Mouse (Mus musculus): ENCODE measurements around the gene Macrod2.
"Not testable (repeated sequence)": the region's sequence is repeated elsewhere in the genome, so short reads cannot be mapped to it uniquely, and the experiment has no call there.

Gene Macrod2

DNA sequence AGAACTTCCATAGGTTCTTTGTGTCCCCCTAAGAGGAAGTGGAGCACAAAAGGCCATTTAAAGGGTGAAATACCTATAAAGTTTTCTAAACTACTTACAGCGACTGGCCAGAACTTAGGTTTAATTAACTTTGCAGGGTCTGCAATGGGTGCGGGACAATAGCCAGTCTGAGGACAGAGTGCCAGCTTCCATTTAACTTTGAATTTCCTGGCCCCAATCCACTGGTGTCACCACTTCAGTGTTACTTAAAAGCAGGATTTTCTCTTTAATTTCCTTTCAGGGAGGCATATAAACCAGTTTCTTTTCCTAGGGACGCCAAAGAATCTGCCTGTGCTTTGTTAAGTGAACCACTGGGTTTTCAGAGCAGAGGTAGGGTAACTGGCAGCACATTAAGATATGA lies 303.5 kb downstream of the Macrod2 start:
- DNase-seq (ENCODE audit: low spot score) = no peak

DNA sequence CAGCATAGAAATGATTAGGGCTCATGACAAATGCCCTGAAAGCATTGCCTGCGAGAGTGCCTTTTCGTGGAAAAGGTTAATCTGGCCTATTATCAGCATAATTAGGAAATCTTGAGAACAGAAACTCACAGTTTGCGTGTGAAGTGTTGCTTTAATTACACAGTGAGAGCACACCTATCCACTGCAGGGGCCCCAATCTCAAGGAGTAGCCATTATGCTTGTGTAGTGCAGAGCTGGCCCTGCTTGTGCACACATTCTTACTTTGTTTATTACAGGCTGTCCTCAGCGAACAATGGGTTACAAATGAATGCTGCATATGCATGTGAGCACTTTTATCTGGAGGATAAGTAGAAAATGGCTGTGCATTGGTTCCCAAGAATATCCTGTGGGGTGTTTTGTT lies 308.3 kb downstream of the Macrod2 start:
- no peak for DNase-seq (ENCODE audit: low spot score)

DNA sequence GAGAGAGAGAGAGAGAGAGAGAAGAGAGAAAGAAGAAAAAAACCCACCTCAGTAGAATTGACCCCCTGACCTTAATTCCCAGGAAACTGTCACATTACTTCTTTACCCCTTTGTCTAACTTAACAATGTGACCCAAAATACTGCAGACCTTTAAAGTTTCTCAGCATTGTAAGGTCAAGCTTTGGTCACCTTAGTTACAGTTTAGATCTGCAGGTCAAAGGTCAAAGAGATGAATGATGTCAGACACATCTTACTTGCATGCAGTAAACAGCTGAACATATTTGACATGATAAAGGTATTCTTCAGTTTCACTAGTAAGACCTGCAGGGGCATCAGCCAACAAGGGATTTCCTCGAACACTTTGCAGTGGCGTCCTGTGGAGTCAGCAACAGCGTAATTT lies 309.0 kb downstream of the Macrod2 start:
- no peak for DNase-seq (ENCODE audit: low spot score)

DNA sequence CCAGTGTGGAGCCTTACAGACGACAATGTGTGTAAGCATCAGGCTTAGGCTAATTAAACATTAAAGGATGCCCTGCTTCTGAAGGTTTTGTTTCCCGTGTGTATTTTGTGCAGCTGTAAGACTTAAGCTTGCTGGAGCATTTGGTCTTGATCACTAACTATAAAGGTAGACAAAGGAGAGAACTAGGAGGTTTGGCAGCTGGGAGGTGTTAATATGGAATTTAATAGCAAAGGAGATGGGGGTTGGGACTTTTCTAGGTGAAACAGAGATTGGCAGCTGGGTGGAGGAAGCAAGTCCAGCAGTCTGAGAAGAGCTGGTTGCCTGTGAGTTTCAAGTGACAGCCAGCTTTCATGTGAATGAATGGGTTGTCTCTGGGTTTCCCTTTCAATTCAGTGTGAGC lies 310.2 kb downstream of the Macrod2 start:
- no peak for DNase-seq (ENCODE audit: low spot score)

DNA sequence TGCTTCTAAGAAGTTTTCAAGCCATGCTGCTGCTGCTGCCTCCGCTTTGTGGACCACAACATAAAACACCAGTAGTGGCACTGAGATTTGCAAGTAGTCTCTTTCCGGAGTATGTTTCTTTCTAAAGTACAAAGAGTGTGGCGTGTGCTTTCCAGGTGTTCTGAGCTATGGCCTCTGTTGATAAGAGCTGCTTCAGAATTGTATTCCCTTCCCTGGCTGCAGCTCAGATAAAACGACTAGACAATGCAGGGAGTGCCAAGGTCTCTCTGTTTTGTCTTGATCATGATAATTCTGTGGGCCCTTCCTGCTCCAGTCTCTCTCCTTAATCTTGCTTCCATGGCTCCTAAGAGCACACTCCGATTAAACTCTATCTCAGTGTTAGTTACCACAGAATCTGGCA lies 312.4 kb downstream of the Macrod2 start:
- no peak for DNase-seq (ENCODE audit: low spot score)

DNA sequence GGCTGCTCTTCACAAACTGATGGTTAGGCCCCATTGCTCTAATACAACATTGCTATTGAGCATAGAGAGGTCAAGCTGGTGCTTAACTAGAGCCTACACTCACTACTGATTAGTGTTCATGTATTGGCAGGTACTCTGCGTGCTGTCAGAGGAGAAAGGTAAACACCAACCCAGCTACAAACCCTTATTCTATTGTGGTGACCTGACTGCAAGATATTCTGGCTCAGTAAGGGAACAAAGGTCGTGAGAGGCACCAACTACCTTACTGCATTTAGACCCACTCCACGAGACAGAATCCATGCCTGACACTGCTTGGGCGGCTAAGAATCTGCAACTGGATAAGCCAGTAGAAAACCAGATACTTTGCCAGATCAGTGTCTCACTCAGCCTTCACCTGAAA lies 320.7 kb downstream of the Macrod2 start:
- DNase-seq (ENCODE audit: low spot score) = no peak

DNA sequence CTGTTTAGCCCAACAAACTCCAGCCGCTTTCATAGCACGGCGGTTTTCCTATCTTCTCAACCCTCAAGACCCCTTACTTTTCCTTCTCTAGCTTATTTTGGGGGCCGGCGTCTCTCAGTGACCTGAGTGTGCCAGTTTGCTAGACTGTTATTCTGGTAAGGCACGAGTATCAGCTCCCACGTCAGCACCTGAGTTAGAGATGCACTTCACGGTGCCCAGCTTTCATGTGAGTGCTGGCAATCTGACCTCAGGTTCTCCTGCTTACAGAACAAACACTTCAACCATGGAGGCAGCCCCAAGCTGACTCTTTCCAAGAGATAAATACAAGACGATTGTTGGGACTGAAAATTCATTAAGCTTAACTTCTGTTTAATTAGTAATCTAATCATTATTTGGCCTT lies 322.3 kb downstream of the Macrod2 start:
- DNase-seq (ENCODE audit: low spot score) = no peak

DNA sequence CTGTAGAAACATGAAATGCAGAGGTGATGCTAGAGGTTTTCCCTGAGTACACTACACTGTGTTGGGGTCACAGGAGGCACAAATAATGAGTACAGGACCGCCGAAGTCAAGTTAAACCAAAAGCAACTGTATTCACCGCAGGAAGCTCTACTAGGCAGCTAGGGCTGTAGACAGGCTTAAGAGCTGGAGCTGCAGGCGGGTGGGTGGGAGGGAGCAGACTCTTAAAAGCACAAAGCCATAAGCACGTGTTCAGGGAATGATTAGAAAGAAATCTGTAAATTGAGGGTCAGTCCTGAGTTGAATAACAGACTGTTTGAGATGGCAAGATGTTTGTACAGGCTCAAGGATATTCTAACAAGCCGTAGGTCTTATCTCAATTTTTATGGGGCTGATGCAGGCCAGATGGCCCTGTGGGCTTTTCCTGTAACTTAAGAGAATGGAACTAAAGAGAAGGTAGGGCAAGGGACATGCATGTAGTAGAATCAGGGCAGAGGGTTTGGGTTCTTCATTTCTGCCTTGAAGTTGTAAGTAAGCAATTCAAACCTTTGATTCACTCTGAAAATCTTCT lies 337.6 kb downstream of the Macrod2 start:
- no peak for DNase-seq (ENCODE audit: low spot score)

DNA sequence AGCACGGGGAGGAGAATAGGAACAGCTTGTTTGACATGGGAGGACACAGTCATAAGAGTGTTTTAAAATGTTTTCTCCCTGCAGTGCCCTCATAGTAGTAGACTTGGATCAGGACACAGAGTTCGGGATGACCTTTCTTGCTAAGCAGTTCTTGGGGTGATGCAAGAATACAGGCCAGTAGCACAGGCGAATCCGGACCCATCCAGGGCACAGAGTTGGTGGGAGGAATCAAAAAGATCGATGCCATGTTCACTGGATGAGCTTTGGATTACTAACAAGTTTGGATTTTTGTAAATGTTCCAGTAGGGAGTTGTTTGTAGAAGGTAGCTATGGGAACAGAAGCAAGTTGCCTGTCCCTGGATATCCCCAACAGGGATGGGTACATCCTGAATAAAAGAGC lies 345.4 kb downstream of the Macrod2 start:
- DNase-seq (ENCODE audit: low spot score) = no peak

DNA sequence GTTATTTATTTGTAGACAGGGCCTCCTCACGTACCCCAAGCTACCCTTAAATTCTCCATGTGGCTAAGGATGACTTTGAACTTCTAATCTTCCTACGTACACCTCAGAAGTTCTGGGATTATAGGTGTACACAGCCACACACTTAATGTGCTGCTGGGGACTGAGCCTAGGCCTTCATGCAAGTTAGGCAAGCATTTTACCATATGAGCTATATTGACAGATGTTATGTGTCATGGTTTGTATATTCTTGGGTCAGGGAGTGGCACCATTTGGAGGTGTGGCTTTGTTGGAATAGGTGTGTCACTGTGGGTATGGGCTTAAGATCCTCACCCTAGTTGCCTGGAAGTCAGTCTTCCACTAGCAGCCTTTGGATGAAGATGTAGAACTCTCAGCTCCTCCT lies 347.8 kb downstream of the Macrod2 start:
- not testable (repeated sequence) for DNase-seq (ENCODE audit: low spot score)

DNA sequence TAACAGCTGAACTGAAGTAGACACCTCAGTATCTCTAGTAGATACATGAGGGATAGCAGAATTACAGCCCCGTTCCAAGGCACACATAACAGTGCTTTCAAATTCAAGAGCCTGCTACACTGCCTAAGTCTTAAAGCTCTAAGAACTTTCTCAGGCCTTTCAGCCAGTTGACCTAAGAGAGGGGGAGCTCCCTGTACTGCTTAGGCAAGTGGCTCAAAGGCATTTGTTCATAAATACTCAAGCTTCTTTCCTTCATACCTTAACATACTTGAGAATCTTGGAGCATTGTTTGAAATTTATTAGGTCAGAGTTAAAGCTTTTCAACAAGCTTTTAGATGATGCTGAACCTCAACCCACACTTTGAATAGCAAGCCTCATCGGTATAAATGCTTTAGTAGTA lies 363.8 kb downstream of the Macrod2 start:
- no peak for DNase-seq (ENCODE audit: low spot score)

DNA sequence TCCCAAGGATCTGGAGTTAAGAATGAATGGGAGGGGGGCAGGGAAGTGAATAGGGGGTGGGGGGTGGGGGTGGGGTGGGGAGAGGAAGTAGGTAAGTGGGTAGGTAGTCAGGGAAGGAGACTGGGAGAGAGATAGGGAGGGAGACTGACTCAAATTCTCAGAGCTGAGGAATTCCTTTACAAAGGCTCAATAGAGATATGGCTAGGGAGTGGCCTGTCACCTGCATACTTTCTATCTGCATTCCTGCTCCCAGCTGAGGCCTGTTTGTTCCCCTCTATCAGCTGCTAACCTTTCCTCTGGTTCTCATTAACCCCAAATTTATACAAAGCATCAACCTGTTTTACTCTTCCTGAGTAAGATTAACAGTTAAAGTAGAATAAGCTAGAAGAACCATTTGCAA lies 364.6 kb downstream of the Macrod2 start:
- DNase-seq (ENCODE audit: low spot score) = no peak

DNA sequence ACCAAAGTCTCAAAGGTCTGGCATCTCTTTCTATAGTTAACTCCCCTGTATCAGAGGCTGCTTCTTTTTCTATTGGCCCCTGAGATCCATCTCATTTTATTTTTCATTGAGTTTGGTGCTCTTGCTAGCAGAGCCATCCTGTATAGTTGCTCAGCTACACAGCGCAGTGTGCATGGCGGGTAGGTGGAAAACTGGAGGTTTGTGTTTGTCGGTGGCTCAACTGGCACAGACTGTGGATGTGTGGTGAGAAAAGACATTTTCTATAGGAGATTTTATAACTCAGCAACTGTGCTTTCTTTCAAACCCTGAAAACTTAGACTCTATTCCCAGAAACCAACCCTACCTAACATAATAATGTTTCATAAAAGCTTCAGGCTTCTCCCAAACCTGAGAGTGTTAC lies 365.0 kb downstream of the Macrod2 start:
- DNase-seq (ENCODE audit: low spot score) = no peak

DNA sequence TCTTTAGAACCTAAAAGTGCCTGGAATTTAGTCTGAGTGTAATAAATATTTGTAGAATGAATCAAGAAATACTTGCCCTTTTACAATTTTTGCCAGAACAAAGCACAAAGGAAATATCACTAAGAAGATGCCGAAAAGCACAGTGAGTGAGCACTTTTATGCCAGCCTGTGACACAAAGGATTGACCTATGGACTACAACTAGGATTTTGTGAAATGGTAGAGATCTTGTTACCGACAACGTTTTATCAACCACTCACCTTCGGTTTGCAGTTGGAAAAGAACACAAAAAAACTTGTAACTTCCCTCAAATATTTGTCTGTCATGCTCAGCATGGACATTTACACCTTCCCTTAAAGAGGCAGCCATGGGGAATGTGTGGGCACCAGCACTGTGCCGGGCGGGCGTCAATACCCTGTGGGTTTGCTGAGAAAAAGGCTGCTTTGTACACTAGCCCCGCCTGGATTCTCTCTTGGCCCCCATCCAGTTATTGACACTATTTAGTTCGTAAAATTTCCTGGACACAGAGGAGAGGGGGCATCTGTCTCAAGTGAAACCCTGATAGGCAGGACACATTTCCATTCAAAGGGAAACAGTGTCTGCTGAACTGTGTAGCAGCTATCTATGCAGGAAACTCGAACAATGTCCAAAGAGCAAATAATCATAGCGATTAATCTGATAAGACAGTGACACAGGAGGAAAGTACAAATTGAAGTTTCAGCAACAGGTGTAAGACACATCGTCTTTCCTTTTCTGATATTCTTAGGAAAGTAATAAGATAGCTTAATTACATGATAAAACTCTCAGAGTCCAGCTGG lies 368.2 kb downstream of the Macrod2 start:
- DNase-seq (ENCODE audit: low spot score) = no peak

DNA sequence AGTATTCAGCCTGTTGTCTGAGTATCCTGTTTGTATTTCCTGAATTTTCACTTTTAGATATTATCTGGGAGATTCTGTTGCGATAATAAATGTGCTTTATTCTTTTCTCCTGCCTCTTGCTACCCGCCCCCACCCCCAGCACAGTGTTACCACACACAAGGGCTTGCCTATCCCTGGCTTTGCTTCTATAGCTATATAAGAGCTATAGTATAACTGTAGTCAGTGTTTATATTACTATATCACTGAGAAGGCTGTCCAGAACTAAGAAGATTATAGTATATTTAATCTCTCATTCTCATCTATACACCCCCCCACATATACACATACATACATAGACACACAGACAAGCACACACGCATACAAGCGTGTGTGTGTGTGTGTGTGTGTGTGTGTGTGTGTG lies 374.4 kb downstream of the Macrod2 start:
- no peak for DNase-seq (ENCODE audit: low spot score)

DNA sequence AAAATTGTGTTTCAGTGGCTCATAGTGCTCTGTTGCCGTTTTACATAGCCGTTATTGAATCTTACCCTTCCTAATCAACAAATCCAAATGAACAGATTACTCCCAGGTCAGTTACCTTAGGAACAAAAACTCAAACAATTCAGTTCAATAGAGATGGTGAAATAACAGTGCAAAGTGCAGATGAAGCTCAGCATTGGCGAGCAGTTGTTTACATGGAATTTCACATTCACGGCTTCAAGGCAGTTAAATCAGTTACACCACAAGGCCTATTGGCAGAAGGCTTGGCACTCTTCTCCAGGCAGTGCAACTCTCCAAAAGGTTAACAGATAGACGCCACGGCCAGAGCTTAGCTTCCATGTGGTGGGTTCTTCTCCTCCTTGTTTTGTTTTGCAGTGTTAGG lies 377.7 kb downstream of the Macrod2 start:
- no peak for DNase-seq (ENCODE audit: low spot score)

DNA sequence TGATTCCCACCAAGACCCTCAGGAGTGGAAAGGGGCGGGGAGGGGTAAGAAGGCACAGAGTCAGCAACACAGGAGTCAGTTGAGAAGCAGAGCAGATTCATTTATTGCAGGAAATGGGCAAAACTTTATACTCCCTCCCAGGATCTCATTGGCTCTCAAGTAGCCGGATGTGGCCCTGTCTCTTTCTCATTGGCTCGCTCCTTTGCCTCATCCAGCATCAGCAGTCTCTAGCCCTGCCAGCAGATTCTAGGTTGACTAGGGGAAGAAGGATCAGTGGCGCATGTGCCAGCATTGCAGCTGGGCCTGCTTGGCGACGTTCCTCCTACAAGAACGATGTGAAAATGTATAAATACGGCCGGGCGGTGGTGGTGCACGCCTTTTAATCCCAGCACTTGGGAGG lies 378.3 kb downstream of the Macrod2 start:
- no peak for DNase-seq (ENCODE audit: low spot score)

DNA sequence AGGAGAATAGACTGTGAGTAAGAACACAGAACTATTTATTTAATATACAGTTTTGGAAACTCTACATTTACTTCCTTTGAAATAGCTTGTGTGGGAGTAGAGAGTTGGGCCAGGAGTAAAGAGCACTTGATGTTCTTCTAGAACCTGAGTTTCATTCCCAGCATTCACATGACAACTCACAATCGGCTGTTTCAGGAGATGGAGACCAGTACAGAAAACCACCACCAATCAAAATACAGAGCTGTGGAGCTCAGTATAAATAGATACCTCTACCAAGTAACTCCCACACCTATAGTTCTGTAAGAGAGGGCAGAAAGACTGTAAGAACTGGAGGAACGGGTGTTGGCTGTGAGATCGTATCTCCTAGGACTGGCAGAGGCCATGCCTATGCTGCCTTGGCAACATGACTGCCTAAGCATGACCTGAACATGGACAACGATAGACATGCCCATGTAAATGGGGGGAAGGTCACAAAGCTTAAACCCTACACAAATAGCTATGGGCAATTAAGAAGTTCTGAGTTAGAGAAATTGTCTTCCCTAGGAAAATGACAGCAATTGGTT lies 379.8 kb downstream of the Macrod2 start:
- DNase-seq (ENCODE audit: low spot score) = no peak

DNA sequence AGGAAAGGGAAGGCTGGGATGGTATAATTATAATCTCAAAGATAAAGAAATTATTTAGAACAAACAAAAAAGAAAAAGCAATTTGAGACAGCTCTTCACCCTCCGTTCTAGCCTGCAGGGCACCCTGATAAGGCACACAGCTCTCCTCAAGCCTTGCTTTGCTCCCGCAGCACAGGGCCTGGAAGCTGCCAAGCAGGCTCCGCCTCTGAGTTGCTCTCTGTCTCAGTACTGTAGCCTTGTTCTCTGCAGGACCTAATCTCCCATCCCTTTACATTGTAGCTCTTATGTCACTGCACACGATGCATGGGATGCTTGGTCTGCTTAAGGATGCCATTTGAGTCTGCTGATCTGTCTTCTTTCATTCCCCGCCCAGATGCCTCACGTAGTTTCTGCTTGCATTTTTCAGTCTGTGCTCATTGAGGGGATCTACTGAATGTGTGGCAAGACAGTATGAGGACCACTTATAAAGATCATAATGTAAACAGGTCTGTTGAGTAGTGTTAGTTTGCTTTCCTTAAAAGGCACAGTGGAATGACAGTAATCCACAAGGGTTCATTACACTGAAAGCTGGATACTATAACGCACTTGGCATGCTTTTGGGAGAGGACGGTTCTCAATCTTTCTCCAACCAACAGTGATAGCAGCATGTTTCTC lies 380.5 kb downstream of the Macrod2 start:
- no peak for DNase-seq (ENCODE audit: low spot score)

DNA sequence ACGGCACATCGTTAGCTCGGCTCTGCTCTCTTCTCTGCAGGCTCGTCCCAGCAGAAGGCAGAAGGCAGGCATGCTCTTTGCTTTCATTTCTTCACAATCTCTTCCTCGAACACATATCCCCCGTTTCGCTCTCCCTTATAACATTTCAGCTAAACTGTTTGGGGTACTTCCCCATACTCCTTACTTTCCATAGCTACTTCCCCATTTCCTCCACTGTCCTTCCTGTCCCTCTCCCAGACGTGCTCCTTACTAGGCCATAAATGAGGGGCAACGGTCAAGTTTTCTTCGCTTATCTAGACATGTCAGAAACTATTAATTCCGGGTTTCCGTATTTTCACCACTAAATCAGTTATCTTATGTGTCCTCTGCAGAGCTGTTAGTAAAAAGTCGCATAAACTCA lies 383.1 kb downstream of the Macrod2 start:
- DNase-seq (ENCODE audit: low spot score) = no peak

DNA sequence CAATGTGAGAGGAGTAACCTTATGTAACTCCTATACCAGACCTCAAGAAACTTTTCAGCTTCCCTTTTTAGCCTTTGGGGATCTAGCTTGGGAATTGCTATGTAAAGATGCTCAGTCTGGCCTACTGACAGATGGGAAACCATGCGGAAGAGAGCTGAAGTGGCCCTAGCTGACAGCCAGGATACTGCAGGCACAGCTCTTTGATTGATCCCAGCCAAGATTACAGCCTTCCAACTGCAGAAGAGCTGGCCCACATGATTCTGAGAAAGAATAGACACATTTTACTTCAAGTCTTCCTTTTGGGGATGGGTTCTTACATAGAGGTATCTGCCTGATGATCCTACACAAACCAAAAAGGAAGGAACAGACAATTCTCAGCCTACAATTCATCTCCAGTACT lies 387.9 kb downstream of the Macrod2 start:
- no peak for DNase-seq (ENCODE audit: low spot score)

DNA sequence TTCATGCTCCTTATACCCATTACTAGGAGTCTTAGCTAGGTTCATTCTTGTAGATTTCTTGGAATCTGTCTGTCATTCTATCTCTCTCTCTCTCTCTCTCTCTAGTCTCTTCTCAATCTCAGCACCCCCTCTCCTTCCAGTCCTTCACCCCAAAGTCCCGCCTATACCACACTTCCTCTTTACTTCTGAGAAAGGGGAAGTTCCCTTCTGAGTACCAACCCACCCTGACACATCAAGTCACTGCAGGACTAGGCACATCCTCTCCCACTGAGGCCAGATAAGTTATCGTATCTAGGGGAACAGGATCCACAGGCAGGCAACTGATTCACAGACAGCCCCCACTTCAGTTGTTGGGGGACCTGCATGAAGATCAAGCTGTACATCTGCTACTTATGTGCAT lies 389.5 kb downstream of the Macrod2 start:
- DNase-seq (ENCODE audit: low spot score) = no peak

DNA sequence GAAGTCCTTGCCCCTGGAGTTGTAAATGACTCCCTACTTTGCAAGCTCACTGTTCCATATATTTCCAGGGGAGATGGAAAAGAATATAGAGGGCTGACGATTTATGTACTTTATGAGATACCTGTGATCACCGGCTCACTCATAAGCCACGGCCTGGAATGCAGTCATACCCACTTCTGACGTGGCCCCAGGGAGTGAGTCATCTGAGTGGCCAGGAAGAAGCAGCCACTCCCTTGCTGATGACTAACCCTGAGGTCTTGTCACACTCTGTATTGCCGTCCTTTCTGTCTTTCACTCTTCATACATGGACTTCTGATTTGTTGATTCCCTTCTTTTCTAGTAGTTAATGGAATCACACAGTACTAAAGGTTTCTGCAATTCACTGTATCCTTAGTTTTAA lies 395.3 kb downstream of the Macrod2 start:
- DNase-seq (ENCODE audit: low spot score) = no peak

Data from urinary bladder, postnatal 10 days (tissue).